Mouse (Mus musculus) liver, embryonic 14.5 days (tissue): ENCODE results near the gene Prkci. TPM values are rescaled to one million over a fixed set of nuclear protein-coding genes. Genes with fewer than 3 reads are reported as not detected.

Experiments
- ATAC-seq: fragments of 200-750 bp; cut with Nextera tagmentation; 2 replicates; pipeline ENCODE4 v1.8.0; 2017; ENCODE audit warnings: moderate number of reproducible peaks, mild to moderate bottlenecking, moderate library complexity; ENCODE audit not compliant: insufficient read depth
- DNase-seq, 3 experiments: peaks; one replicate each; pipeline ENCODE4 v3.0.0-alpha.2; 2012 to 2013; ENCODE audit warnings: low read depth in 3 of 3, low spot score in 3 of 3
- H3K27ac ChIP-seq: fragments of 300-500 bp; sonication (generic); 2 replicates; pipeline ENCODE4 v1.5.1; 2014; ENCODE audit warnings: moderate library complexity, mild to moderate bottlenecking, control low read depth, inconsistent platforms
- H3K27me3 ChIP-seq: fragments of 300-500 bp; sonication (generic); 2 replicates; pipeline ENCODE4 v1.6.1; 2014; ENCODE audit warnings: mild to moderate bottlenecking, low read length, moderate library complexity; ENCODE audit not compliant: control insufficient read depth, insufficient read depth
- H3K36me3 ChIP-seq: fragments of 300-500 bp; sonication (generic); replicated peaks from 2 replicates; pipeline ENCODE4 v1.6.1; 2014; ENCODE audit warnings: low read depth; ENCODE audit not compliant: control insufficient read depth, insufficient read depth
- H3K4me1 ChIP-seq, 2 experiments: fragments of 200-500 bp in 1 of 2; fragments of 300-500 bp in 1 of 2; sonication (generic) in 1 of 2; replicated peaks; 2 replicates each; pipeline ENCODE4 v1.6.1; 2012 to 2014; ENCODE audit warnings: antibody characterized with exemption in 1 of 2, inconsistent platforms in 1 of 2, low read length in 1 of 2; ENCODE audit not compliant: control insufficient read depth in 2 of 2, insufficient read depth in 2 of 2
- H3K4me2 ChIP-seq: fragments of 300-500 bp; sonication (generic); 2 replicates; pipeline ENCODE4 v1.6.1; 2014; ENCODE audit warnings: low read depth, mild to moderate bottlenecking, control low read depth, moderate library complexity
- H3K4me3 ChIP-seq, 2 experiments: fragments of 200-500 bp in 1 of 2; fragments of 300-500 bp in 1 of 2; sonication (generic) in 1 of 2; 2 replicates each; pipeline ENCODE4 v1.5.1; 2012 to 2014; ENCODE audit warnings: low read depth in 2 of 2, low read length in 2 of 2, mild to moderate bottlenecking in 2 of 2, control low read depth in 1 of 2, inconsistent platforms in 1 of 2, moderate library complexity in 1 of 2; ENCODE audit not compliant: insufficient read depth in 1 of 2
- H3K9ac ChIP-seq: fragments of 300-500 bp; sonication (generic); replicated peaks from 2 replicates; pipeline ENCODE4 v1.6.1; 2014; ENCODE audit warnings: mild to moderate bottlenecking, control low read depth, moderate library complexity
- H3K9me3 ChIP-seq: fragments of 300-500 bp; sonication (generic); 2 replicates; pipeline ENCODE4 v1.6.1; 2016; ENCODE audit warnings: low read length, mixed read lengths; ENCODE audit not compliant: control insufficient read depth
- CTCF ChIP-seq: IDR thresholded peaks from 2 replicates; pipeline ENCODE4 v1.5.1; 2016; ENCODE audit warnings: antibody characterized with exemption, low read depth, control low read depth
- EP300 ChIP-seq: IDR thresholded peaks from 2 replicates; pipeline ENCODE4 v1.6.1; 2016; ENCODE audit warnings: antibody characterized with exemption, low read depth
- WGBS: fragments of 180-500 bp; shearing (Covaris S2); extraction: QIAGEN DNeasy Blood & Tissue Kit; methylation state at CpG from one replicate; pipeline ENCODE4 v1.1.7; 2014; ENCODE audit not compliant: insufficient replicate concordance; 5-methylcytosine and 5-hydroxymethylcytosine counted together
- polyA plus RNA-seq, 2 experiments: library from polyadenylated mRNA; depleted of rRNA in 1 of 2; stranded (reverse) in 1 of 2; unstranded in 1 of 2; fragments of >200 nt; fragmentation: Nextera tagmentation in 1 of 2; extraction: Ambion mirVana in 1 of 2; gene quantifications; 2 replicates each; pipeline versions ENCODE4 v1.2.1 to v1.2.3; 2012 to 2014

Gene Prkci
- polyA plus RNA-seq, 2 experiments = 4.6 to 5.3 TPM

DNA sequence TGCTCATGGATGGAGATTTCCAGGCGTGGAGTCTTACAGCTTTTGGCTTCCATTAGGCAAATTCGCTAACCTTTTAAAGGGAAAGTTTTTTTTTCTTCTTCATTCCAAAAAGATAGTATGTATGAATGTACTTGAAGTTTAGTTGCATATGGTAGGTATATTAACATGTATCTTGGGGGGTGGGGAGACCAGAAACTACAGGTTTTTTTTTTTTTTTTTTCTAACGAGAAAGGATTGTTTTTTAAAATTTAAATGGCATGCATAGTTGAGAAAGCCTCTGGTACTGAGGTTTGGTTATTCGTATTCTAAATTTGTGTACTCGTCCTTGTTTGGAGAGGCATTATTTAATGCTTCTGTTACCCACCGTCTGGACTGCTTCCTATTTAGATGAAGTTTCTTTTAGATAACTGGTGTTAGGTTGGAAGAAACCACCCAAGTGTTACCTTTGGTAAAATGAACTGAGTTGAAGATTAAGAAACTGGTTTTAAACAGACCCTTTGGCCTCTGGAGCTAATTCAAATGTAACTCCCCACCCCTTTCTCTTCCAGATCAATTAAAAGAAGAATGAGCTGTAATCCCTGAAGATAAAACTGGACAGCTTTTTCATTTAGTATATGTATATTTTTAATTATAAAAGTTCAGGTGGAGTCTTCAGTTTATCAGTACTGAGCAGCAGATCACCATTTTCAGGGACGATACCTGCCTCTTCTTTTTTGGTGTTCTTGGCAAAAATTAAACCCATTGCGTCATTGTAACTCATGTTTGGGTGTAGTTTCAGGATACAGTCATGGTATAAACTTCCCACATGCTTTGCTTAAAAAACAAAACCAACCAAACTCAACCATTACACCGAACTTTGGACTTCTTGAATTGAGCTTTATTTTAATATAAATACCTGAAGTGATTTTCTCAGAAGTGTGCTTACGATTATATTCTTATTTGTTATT, 100.9 kb downstream of the Prkci start:
- ATAC-seq = no peak
- no peaks in the 10 kb centered on the region for H3K36me3 ChIP-seq
- H3K27me3 ChIP-seq = no peaks in the 10 kb centered on the region
- peak overlapping the region; percentile 84 for H3K9ac ChIP-seq
- peak overlapping the region; percentile 79 to 82 for H3K4me3 ChIP-seq
- no peak overlapping the region for H3K27ac ChIP-seq
- no peaks in the 10 kb centered on the region for H3K9me3 ChIP-seq
- peaks cover 10 to 14% of the 10 kb centered on the region in 2 experiments for H3K4me1 ChIP-seq
- WGBS = 45% methylated on average over 10 of the region's 10 CpGs
- peak overlapping the region; percentile 75 for H3K4me2 ChIP-seq
- TF ChIP-seq EP300 (no peak), CTCF (no peak)
- DNase-seq = no peak

DNA sequence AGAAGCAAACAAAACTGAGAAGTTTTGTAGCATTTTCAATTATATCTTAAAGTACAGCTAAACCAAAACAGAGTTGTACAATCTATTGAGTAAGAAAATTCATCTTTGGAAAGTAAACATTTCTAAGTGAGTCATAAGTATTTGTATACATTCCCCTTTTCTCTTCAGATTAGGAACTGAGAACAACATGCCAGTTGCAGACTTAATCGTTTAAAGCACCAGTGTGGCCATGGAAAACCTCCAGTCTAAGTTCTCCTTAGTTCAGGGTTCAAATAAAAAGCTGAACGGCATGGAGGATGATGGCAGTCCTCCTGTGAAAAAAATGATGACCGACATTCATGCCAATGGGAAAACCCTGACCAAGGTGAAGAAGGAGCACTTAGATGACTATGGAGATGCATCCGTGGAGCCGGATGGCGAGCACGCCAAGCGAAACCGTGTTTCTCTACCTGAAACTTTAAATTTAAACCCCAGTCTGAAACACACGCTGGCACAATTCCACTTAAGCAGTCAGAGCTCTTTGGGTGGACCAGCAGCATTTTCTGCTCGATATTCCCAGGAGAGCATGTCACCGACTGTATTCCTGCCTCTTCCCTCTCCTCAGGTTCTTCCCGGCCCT, 101.7 kb downstream of the Prkci start:
- no peaks in the 10 kb centered on the region for H3K9me3 ChIP-seq
- WGBS = 80% methylated on average over 13 of the region's 13 CpGs
- ATAC-seq = no peak
- no peak for TF ChIP-seq CTCF
- no peak overlapping the region for H3K4me2 ChIP-seq
- no peak for DNase-seq
- no peak overlapping the region for H3K27ac ChIP-seq
- H3K36me3 ChIP-seq = no peaks in the 10 kb centered on the region
- H3K27me3 ChIP-seq = no peaks in the 10 kb centered on the region
- H3K4me3 ChIP-seq = no peak overlapping the region
- no peak overlapping the region for H3K9ac ChIP-seq
- H3K4me1 ChIP-seq = peaks cover 9 to 11% of the 10 kb centered on the region in 2 experiments

DNA sequence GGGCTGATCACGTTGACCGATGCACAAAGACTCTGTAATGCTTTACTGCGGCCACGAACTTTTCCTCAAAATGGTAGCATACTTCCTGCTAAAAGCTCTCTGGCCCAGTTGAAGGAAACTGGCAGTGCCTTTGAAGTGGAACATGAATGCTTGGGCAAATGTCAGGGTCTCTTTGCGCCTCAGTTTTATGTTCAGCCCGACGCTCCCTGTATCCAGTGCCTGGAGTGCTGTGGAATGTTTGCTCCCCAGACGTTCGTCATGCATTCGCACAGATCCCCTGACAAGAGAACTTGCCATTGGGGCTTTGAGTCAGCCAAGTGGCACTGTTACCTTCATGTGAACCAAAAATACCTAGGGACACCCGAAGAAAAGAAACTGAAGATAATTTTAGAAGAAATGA, 102.4 kb downstream of the Prkci start:
- no peak overlapping the region for H3K27ac ChIP-seq
- no peak for DNase-seq
- H3K9me3 ChIP-seq = no peaks in the 10 kb centered on the region
- H3K27me3 ChIP-seq = no peaks in the 10 kb centered on the region
- H3K4me2 ChIP-seq = no peak overlapping the region
- H3K4me1 ChIP-seq = peaks cover 8 to 10% of the 10 kb centered on the region in 2 experiments
- H3K4me3 ChIP-seq = no peak overlapping the region
- 77% methylated on average over 11 of the region's 11 CpGs for WGBS
- TF ChIP-seq CTCF (no peak), EP300 (no peak)
- no peak overlapping the region for H3K9ac ChIP-seq
- no peak for ATAC-seq
- no peaks in the 10 kb centered on the region for H3K36me3 ChIP-seq

DNA sequence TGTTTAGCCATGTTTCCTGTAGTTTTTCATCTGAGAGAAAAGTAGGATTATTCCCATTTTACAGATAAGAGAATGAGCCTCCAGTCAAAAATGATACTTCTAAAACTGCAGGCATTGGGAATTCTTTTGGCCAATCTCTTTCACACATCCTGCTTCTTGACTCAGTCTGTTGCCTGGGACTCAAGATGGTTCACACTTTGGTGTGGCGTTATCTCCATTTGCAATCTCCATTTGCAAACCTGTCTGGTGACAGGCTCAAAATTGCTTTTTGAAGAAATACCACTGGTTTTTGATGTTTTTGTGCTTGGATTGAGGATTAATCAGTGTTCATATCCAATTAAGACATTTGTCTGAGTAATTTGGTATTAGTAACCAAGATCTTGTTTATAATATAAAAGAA, 103.0 kb downstream of the Prkci start:
- WGBS = 73% methylated on average over 1 of the region's 1 CpGs
- no peak overlapping the region for H3K27ac ChIP-seq
- ATAC-seq = no peak
- no peak overlapping the region for H3K9ac ChIP-seq
- H3K4me3 ChIP-seq = no peak overlapping the region
- no peak overlapping the region for H3K4me2 ChIP-seq
- no peaks in the 10 kb centered on the region for H3K27me3 ChIP-seq
- H3K4me1 ChIP-seq = peaks cover 4 to 6% of the 10 kb centered on the region in 2 experiments; a peak in 3 of 4 replicates
- H3K9me3 ChIP-seq = no peaks in the 10 kb centered on the region
- no peak for TF ChIP-seq EP300
- TF ChIP-seq CTCF = no peak
- no peaks in the 10 kb centered on the region for H3K36me3 ChIP-seq
- no peak for DNase-seq

DNA sequence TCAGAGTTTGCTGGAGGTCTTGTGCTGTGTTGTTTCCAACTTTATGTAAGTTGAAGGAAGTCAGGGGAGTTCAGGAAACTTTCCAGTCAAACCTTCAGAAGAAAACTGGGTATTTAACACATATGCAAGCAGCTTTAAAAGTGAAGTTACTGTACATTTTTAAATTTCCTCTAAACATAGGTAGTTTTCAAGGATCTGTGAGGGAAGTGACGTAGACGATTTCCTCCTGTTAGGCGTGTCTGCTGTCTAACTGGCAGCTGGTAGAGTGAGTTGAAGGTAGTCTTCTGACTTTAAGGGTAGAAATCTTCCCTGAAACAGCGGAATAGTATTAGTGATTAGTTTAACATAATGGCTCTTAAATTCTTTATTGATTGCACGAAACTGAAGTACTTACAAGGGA, 104.5 kb downstream of the Prkci start:
- H3K9me3 ChIP-seq = no peaks in the 10 kb centered on the region
- H3K4me2 ChIP-seq = no peak overlapping the region
- H3K4me3 ChIP-seq = no peak overlapping the region
- no peak overlapping the region for H3K9ac ChIP-seq
- peaks cover 4 to 6% of the 10 kb centered on the region in 2 experiments; a peak in 3 of 4 replicates for H3K4me1 ChIP-seq
- ATAC-seq (no peak), DNase-seq (no peak)
- 65% methylated on average over 5 of the region's 5 CpGs for WGBS
- no peaks in the 10 kb centered on the region for H3K36me3 ChIP-seq
- H3K27me3 ChIP-seq = no peaks in the 10 kb centered on the region
- TF ChIP-seq CTCF (no peak), EP300 (no peak)
- H3K27ac ChIP-seq = no peak overlapping the region
